Mouse (Mus musculus): ENCODE data around the gene Dnah2. TPM values are rescaled to one million over a fixed set of nuclear protein-coding genes. Genes with fewer than 3 reads are reported as not detected.

The Dnah2 gene
- polyA plus RNA-seq, 1 experiment from 2014 or later, result 0.20 TPM

DNA sequence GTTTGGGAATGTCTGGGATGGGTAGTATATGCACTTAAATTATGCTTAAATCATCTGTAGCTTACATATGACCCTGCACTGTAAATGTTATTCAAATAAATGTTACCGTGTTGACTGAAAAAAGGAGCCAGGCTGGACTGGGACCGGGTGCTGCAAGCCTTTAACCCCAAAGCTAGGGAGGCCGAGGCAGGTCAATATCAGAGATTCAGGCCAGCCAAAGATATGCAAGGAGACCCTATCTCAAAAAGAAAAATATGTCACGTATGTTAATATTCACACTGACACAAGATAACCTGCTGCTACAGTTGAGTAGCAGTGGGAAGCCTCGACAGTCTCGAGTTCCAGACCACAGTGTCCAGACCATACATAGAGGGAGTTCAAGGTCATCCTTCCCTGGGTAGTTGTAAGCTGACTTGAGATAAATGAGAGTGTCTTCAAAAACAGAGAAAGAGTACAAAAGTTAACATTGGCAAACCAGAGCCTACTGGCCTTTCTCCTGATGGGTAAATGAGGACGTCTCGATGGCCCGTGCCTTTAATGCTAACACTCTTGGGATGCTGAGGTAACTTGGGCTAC is 33.4 kb upstream of the Dnah2 start:
- peak overlapping the region; percentile 79 for H3K9ac ChIP-seq
- peaks cover 13% of the 10 kb centered on the region for H3K36me3 ChIP-seq (replicated peaks)
- peak overlapping the region; percentile 91 for H3K4me2 ChIP-seq
- peaks cover 69% of the 10 kb centered on the region for H3K4me1 ChIP-seq (replicated peaks)
- H3K27me3 ChIP-seq, result no peaks in the 10 kb centered on the region
- peak overlapping the region; percentile 90 for H3K4me3 ChIP-seq (replicated peaks)
- H3K27ac ChIP-seq (replicated peaks), result peak overlapping the region; percentile 97
- 36% methylated on average over 9 of the region's 9 CpGs for WGBS (ENCODE audit: insufficient replicate concordance)
- H3K9me3 ChIP-seq (replicated peaks), result no peaks in the 10 kb centered on the region
- ATAC-seq (ENCODE audit: insufficient read depth), result no peak

DNA sequence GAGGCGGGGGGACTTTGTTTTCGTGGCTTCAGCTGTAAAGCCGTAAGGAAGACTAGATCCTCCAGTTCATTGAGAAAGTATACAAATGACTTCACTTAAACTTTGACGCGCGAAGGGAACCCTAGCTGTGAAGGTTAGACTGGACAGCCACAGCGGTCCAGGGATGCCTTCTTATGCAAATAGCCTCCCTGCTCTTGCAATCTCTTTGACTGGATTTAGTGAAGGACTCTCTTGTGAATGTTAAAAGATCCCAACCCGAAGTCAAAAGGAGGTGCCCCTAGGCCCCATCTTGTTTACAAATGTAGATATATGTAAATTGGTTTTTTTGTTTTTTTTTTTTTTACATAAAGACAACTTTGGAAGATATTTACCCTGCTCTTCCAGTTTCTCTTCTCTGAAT is 32.9 kb upstream of the Dnah2 start:
- peaks cover 70% of the 10 kb centered on the region for H3K4me1 ChIP-seq (replicated peaks)
- peak overlapping the region; percentile 91 for H3K4me2 ChIP-seq
- peaks cover 13% of the 10 kb centered on the region for H3K36me3 ChIP-seq (replicated peaks)
- peak overlapping the region; percentile 90 for H3K4me3 ChIP-seq (replicated peaks)
- no peak for ATAC-seq (ENCODE audit: insufficient read depth)
- H3K9me3 ChIP-seq (replicated peaks), result no peaks in the 10 kb centered on the region
- no peaks in the 10 kb centered on the region for H3K27me3 ChIP-seq
- H3K9ac ChIP-seq, result peak overlapping the region; percentile 79
- 2% methylated on average over 8 of the region's 8 CpGs for WGBS (ENCODE audit: insufficient replicate concordance)
- peak overlapping the region; percentile 97 for H3K27ac ChIP-seq (replicated peaks)

DNA sequence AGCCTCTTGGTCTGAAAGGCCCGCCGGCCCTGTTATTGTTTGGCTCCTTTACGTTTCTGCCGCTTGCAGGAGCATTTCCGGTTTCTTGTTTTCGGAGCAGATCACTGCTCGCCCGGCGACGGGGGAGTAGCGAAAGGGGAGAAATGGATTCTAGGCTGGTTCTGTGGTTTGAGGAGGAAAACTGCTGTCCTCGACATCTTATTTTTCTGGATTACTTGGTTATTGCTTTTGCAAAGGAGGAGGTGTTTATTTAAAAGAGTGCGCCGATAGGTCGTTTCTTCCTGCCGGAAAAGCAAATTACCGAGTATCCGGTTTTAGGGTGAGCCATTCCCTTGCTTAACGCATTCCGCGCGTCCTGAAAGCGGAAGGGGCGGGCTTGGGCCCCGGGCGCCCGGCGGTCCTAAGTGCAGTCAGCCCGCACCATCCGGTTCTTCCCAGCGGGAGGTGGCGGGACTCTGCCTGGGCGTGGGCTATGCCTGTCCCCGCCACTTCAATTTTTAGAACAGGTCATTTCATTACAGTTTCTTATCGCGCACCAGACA is 32.3 kb upstream of the Dnah2 start:
- Histone ChIP-seq H3K4me3 (replicated peaks) (peak overlapping the region; percentile 90), H3K27ac (replicated peaks) (peak overlapping the region; percentile 97), H3K36me3 (replicated peaks) (peaks cover 12% of the 10 kb centered on the region; the same call in 1 of the 2 replicates), H3K27me3 (no peaks in the 10 kb centered on the region), H3K9me3 (replicated peaks) (no peaks in the 10 kb centered on the region), H3K4me2 (peak overlapping the region; percentile 91), H3K9ac (peak overlapping the region; percentile 79), H3K4me1 (replicated peaks) (peaks cover 70% of the 10 kb centered on the region)
- ATAC-seq (ENCODE audit: insufficient read depth), result peak; percentile 82
- WGBS (ENCODE audit: insufficient replicate concordance), result under 1% methylated on average over 36 of the region's 36 CpGs

DNA sequence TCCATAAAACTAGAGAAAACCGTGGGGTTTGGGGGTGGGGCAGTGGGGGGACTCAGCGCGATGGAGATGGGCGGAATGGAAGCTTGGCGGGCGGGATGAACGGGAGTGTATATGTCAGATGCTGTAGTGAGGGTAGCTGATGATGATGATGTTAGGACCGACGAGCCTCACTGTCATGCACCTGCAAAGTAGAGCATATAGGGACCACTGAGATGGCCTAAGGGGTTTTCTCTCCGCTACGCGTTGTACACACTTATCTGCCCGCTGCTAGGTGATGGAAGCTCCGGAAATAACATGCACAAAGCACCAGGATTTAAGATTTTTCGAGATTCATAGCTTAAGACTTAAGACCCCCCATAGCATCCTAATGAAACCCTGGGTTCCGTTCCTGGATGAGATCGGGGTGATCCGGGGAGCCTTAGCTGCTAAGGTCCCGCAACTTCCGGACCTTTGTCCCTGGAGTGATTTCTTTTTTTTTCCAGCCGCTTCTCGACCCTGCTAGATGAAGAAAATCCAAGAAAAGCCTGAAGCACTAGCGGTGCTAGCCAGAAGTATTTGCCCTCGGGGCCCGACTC is 31.7 kb upstream of the Dnah2 start:
- no peak for ATAC-seq (ENCODE audit: insufficient read depth)
- Histone ChIP-seq H3K36me3 (replicated peaks) (peaks cover 16% of the 10 kb centered on the region), H3K9me3 (replicated peaks) (no peaks in the 10 kb centered on the region), H3K27me3 (no peaks in the 10 kb centered on the region), H3K9ac (peak overlapping the region; percentile 79), H3K4me1 (replicated peaks) (peaks cover 70% of the 10 kb centered on the region), H3K4me3 (replicated peaks) (peak overlapping the region; percentile 90), H3K4me2 (peak overlapping the region; percentile 91), H3K27ac (replicated peaks) (peak overlapping the region; percentile 97)
- under 1% methylated on average over 25 of the region's 25 CpGs for whole genome bisulfite sequencing (ENCODE audit: insufficient replicate concordance)

DNA sequence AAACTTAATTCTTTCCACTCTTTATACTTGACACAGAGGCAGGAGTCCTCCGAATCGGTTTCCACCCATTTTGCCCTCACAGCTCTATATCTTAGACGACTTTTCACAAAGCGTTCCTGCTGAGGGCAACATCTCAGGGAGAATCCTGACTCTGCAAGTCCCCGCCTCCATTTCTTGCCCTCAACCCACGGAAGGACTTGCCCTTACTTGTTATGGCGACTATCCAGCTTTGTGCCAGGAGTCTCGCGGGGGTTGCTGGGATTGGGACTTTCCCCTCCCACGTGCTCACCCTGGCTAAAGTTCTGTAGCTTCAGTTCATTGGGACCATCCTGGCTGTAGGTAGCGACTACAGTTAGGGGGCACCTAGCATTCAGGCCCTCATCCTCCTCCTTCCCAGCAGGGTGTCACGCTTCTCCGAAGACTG is 31.2 kb upstream of the Dnah2 start, which contains the start of the genes Wrap53 and Trp53:
Gene Wrap53, minus strand, starts transcription at position 165 of the 424 bp plus-strand sequence.
Gene Trp53, plus strand, starts transcription at position 269 of the 424 bp plus-strand sequence.
- Histone ChIP-seq H3K4me2 (peak within 1 kb of the TSS; percentile 91), H3K27ac (replicated peaks) (peak within 1 kb of the TSS; percentile 97), H3K9me3 (replicated peaks) (no peaks in the 10 kb centered on the region), H3K9ac (peak within 1 kb of the TSS; percentile 88), H3K4me3 (replicated peaks) (peak within 1 kb of the TSS; percentile 90), H3K27me3 (no peaks in the 10 kb centered on the region), H3K4me1 (replicated peaks) (peaks cover 70% of the 10 kb centered on the region), H3K36me3 (replicated peaks) (peaks cover 21% of the 10 kb centered on the region)
- ATAC-seq (ENCODE audit: insufficient read depth), result peak; percentile 47
- under 1% methylated on average over 13 of the region's 13 CpGs for WGBS (ENCODE audit: insufficient replicate concordance)

DNA sequence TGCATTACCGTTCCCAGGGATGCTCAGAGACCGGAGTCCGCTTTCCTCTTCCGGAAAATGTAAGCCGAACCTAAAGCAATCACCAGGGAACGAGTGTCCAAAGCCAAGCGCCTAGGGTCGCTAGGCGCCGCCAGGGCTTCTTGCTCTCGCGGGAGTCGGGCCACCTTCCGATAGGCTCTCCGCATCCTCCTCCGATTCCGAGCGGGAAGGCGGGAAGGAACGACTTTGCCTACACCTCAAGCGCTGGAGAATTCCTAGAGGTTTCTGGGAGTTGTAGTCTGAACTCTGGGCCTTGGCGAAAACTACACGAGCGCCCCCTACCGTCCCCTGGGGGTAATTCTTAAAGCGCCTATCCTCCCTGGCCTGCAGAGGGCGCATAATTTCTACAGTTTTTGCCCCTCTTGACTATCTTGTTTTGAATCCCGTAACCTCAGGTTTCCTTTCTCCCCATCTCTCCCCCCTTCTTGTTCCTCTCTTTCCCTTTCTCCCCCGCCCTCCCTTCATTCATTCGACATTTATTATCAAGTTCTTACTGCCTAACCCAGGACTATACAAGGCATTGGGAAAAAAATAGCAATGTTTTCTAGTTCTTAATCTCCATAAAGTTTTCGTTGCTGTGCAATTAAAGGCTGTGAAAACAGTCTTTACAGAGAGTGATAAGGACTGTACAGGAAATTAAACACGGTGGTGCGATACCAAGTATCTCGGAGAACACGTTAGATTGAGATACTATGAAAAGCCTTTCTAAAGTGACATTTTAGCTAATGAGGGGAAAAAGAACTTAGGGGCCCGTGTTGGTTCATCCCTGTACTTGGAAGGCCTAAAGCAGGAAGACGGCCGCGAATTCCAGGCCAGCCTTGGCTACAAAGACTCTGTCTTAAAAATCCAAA is 30.5 kb upstream of the Dnah2 start:
- peak overlapping the region; percentile 91 for H3K4me2 ChIP-seq
- peaks cover 70% of the 10 kb centered on the region for H3K4me1 ChIP-seq (replicated peaks)
- peak; percentile 79 for ATAC-seq (ENCODE audit: insufficient read depth)
- peaks cover 29% of the 10 kb centered on the region for H3K36me3 ChIP-seq (replicated peaks)
- H3K9ac ChIP-seq, result peak overlapping the region; percentile 88
- H3K27me3 ChIP-seq, result no peaks in the 10 kb centered on the region
- peak overlapping the region; percentile 97 for H3K27ac ChIP-seq (replicated peaks)
- H3K4me3 ChIP-seq (replicated peaks), result peak overlapping the region; percentile 90
- H3K9me3 ChIP-seq (replicated peaks), result no peaks in the 10 kb centered on the region
- under 1% methylated on average over 39 of the region's 39 CpGs for WGBS (ENCODE audit: insufficient replicate concordance)

DNA sequence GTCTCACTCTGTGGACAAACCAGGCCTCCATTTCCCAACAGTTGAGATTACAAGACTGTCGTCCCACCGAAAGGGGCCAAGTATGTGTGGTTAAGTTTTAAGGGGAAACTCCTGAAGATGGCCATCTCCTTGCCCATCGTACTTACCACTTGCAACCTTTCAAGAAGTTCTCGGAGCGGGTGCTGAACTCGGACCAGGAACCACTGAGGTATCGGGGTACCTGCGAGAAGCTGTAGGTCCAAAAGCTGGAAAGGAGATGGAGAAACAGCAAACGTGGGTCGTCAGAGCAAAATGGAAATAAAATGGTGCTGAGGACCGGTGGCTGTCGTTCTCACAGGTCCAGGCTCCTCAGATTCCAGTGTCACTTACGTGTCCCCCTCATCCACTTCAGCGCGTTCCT is 29.4 kb upstream of the Dnah2 start:
- peak overlapping the region; percentile 88 for H3K9ac ChIP-seq
- no peak for ATAC-seq (ENCODE audit: insufficient read depth)
- H3K4me1 ChIP-seq (replicated peaks), result peaks cover 60% of the 10 kb centered on the region
- no peaks in the 10 kb centered on the region for H3K27me3 ChIP-seq
- H3K9me3 ChIP-seq (replicated peaks), result no peaks in the 10 kb centered on the region
- H3K27ac ChIP-seq (replicated peaks), result peak overlapping the region; percentile 85
- H3K4me3 ChIP-seq (replicated peaks), result peak overlapping the region; percentile 90
- peak overlapping the region; percentile 91 for H3K4me2 ChIP-seq
- H3K36me3 ChIP-seq (replicated peaks), result peaks cover 35% of the 10 kb centered on the region
- 6% methylated on average over 15 of the region's 15 CpGs for WGBS (ENCODE audit: insufficient replicate concordance)

DNA sequence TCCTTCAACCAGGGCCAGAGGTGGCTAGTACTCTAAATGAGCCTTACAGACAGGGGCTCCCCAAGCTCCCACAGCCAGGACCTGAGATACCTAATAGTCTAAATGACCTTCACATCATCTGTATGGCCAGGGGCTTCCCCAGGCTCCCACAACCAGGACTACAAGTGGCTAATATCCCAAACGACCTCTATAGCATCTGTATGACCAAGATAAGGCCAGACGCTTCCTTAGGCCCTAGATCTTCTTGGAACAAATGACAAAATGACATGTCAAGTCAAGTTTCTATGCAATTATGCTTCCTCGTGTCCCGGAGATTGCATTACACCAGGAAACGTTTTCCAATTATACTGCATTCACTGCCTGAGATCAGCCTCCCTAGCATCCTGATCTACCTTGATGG is 27.4 kb upstream of the Dnah2 start:
- Histone ChIP-seq H3K9me3 (replicated peaks) (no peaks in the 10 kb centered on the region), H3K36me3 (replicated peaks) (peaks cover 53% of the 10 kb centered on the region), H3K4me1 (replicated peaks) (peaks cover 59% of the 10 kb centered on the region), H3K9ac (peak overlapping the region; percentile 88), H3K4me2 (peak overlapping the region; percentile 91), H3K27me3 (no peaks in the 10 kb centered on the region), H3K4me3 (replicated peaks) (peak overlapping the region; percentile 90), H3K27ac (replicated peaks) (peak overlapping the region; percentile 54)
- WGBS (ENCODE audit: insufficient replicate concordance), result 19% methylated on average over 5 of the region's 5 CpGs
- no peak for ATAC-seq (ENCODE audit: insufficient read depth)

DNA sequence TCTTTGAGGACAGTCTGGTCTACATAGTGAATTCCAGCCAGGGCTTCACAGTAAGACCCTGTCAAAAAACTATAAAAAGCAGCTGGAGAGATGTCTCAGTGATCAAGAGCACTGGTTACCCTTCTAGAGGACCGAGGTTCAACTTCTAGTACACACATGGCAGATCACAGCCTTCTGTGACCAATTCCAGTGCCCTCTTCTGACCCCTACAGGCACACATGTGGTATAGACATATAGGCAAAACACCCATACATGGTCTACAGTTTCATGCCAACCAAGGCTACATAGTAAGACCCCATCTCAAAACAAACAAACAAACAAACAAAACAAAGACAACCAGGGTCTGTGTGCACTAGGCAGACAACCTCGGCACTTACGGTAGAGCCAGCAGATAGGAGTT is 26.3 kb upstream of the Dnah2 start:
- Histone ChIP-seq H3K4me3 (replicated peaks) (no peak overlapping the region), H3K27me3 (no peaks in the 10 kb centered on the region), H3K9ac (no peak overlapping the region), H3K9me3 (replicated peaks) (no peaks in the 10 kb centered on the region), H3K4me2 (peak overlapping the region; percentile 91; the same call in 1 of the 2 replicates), H3K27ac (replicated peaks) (peak overlapping the region; percentile 54; the same call in 1 of the 2 replicates), H3K36me3 (replicated peaks) (peaks cover 63% of the 10 kb centered on the region), H3K4me1 (replicated peaks) (peaks cover 68% of the 10 kb centered on the region)
- ATAC-seq (ENCODE audit: insufficient read depth), result no peak
- 59% methylated on average over 3 of the region's 3 CpGs for WGBS (ENCODE audit: insufficient replicate concordance)

DNA sequence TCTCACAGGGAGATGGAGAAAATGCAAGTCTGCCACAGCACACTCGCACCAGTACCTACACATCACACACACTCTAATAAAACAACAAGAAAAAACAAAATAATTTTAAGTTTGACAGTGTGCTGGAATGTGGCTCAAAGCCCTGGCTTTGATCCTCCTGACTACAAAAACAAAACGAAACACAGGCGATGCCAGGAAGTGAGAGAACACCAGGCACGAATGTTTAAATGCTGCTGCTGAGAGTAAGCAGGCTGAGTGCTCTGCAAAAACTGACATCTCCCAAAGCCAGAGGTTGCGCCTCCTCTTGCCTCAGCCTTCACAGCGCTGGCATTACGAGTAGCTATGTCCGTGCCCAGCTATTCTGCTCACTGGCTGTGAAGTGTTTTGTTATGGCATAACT is 16.2 kb upstream of the Dnah2 start:
- Histone ChIP-seq H3K27me3 (peaks cover 23% of the 10 kb centered on the region), H3K9me3 (replicated peaks) (no peaks in the 10 kb centered on the region), H3K27ac (replicated peaks) (no peak overlapping the region), H3K36me3 (replicated peaks) (peaks cover 92% of the 10 kb centered on the region), H3K4me1 (replicated peaks) (peaks cover 13% of the 10 kb centered on the region; the same call in 1 of the 2 replicates), H3K9ac (no peak overlapping the region), H3K4me3 (replicated peaks) (no peak overlapping the region), H3K4me2 (no peak overlapping the region)
- 81% methylated on average over 8 of the region's 8 CpGs for WGBS (ENCODE audit: insufficient replicate concordance)
- no peak for ATAC-seq (ENCODE audit: insufficient read depth)
